Mouse (Mus musculus): ENCODE measurements around the gene Wfdc5. TPM values are rescaled to one million over a fixed set of nuclear protein-coding genes. Genes with fewer than 3 reads are reported as not detected.
"Not testable (repeated sequence)": the region's sequence is repeated elsewhere in the genome, so short reads cannot be mapped to it uniquely, and the experiment has no call there.

Gene Wfdc5
- not detected in 2 replicates for polyA plus RNA-seq (2015; fragmentation: Nextera tagmentation; extraction: Ambion mirVana)

DNA sequence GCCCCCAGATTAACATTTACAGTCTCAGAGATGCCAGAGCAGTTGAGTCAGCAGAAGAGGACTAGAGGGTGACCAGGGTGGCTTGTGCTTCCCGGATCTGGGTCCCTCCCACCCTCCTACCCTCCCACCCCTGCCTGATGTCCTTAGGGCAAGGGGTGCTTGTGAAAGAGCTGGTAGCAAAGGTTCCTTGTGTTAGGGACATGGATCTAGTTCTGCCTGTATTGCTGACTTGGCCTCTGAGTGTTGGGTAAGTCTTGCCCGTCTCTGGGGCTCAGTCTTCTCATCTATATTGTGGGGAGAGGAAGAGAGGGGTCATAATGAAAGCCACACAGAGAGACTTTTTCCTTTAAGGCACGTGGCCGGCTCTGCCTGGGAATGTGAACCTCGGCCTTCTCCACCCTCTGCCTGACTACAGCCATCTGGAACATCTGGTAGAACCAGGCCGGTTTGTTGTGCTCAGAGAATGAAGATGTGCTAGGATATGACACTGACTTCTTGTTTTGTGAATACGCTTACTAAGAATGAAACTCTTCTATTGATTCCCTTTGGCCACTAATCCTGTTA lies at the start of gene Wfdc5:
Gene Wfdc5 (minus strand): TSS at position 51 of the 564 bp plus-strand sequence.
- ATAC-seq (replicated peaks; ENCODE audit: insufficient number of reproducible peaks, insufficient read depth, low FRiP score, low read depth) = no peak
- H3K27ac ChIP-seq = no peak within 1 kb of the TSS
- H3K9me3 ChIP-seq (replicated peaks) = no peaks in the 10 kb centered on the region
- peaks cover 17% of the 10 kb centered on the region for H3K27me3 ChIP-seq
- 71% methylated on average over 7 of the region's 7 CpGs for WGBS
- H3K4me2 ChIP-seq = no peak within 1 kb of the TSS
- no peak within 1 kb of the TSS for H3K4me3 ChIP-seq
- H3K4me1 ChIP-seq (replicated peaks) = no peaks in the 10 kb centered on the region
- no peak within 1 kb of the TSS for H3K9ac ChIP-seq
- H3K36me3 ChIP-seq = no peaks in the 10 kb centered on the region

DNA sequence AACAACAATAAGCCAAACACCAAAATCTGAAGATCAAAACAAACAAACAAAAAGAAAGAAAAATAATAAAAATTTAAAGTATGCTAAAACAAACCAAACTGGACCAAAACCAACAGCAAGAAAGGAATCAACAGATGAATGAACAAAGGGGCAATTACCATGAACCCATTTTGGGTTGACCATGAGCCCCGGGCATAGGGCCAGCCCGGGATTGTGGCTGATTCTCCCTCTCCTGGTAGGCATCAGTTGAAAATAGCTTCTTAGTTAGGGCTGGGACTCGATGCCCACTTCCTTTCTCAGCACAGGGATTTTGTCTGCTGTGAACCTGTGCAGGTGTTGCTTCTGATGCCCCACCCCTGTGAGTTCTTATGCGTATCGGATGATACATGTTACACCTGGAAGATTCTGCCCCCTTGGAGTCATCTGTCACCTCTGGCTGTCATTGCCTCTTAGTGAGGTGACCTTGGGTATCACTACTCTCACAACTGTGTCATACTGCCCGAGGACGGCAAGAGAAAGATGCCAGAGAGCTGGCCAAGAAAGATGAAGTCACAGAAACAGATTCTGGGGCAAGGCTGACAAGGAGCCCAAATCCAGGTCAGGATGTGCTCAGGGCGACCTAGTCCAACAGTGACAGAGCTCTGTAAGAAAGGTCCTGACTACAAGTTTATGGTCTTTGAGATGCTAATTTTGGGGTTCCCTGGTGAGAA lies 46.0 kb upstream of the Wfdc5 start:
- Histone ChIP-seq H3K4me3 (no peak overlapping the region), H3K27ac (no peak overlapping the region), H3K4me2 (no peak overlapping the region), H3K36me3 (no peaks in the 10 kb centered on the region), H3K9ac (no peak overlapping the region), H3K9me3 (replicated peaks) (no peaks in the 10 kb centered on the region), H3K4me1 (replicated peaks) (no peaks in the 10 kb centered on the region), H3K27me3 (no peaks in the 10 kb centered on the region)
- ATAC-seq (replicated peaks; ENCODE audit: insufficient number of reproducible peaks, insufficient read depth, low FRiP score, low read depth) = no peak
- 74% methylated on average over 8 of the region's 8 CpGs for WGBS

- no peak within 1 kb of the TSS for H3K9ac ChIP-seq
- no peaks in the 10 kb centered on the region for H3K36me3 ChIP-seq
- 67% methylated on average over 11 of the region's 11 CpGs for WGBS
- H3K4me3 ChIP-seq = no peak within 1 kb of the TSS
- no peak for ATAC-seq (replicated peaks; ENCODE audit: insufficient number of reproducible peaks, insufficient read depth, low FRiP score, low read depth)
- H3K27ac ChIP-seq = no peak within 1 kb of the TSS
- no peaks in the 10 kb centered on the region for H3K27me3 ChIP-seq
- H3K9me3 ChIP-seq (replicated peaks) = no peaks in the 10 kb centered on the region
- H3K4me1 ChIP-seq (replicated peaks) = no peaks in the 10 kb centered on the region
- H3K4me2 ChIP-seq = no peak within 1 kb of the TSS
These were observed 39.0 kb upstream of the Wfdc5 start, which contains the start of gene Wfdc15b for GRCm38 (mm10) chr2:164221522-164221921. Gene Wfdc15b (minus strand): TSS chr2:164221660.

- H3K4me2 ChIP-seq = no peak overlapping the region
- H3K27me3 ChIP-seq = no peaks in the 10 kb centered on the region
- no peak overlapping the region for H3K4me3 ChIP-seq
- no peaks in the 10 kb centered on the region for H3K9me3 ChIP-seq (replicated peaks)
- no peaks in the 10 kb centered on the region for H3K4me1 ChIP-seq (replicated peaks)
- no peaks in the 10 kb centered on the region for H3K36me3 ChIP-seq
- no peak overlapping the region for H3K27ac ChIP-seq
- H3K9ac ChIP-seq = no peak overlapping the region
- ATAC-seq (replicated peaks; ENCODE audit: insufficient number of reproducible peaks, insufficient read depth, low FRiP score, low read depth) = no peak
- 74% methylated on average over 9 of the region's 9 CpGs for WGBS
These were observed 36.8 kb upstream of the Wfdc5 start for GRCm38 (mm10) chr2:164219295-164219694.

GRCm38 (mm10) chr2:164212711-164213110 lies 30.2 kb upstream of the Wfdc5 start:
- Histone ChIP-seq H3K27me3 (no peaks in the 10 kb centered on the region; the same call in 1 of the 2 replicates), H3K4me2 (no peak overlapping the region), H3K27ac (no peak overlapping the region), H3K9ac (no peak overlapping the region), H3K4me3 (no peak overlapping the region), H3K9me3 (replicated peaks) (no peaks in the 10 kb centered on the region), H3K4me1 (replicated peaks) (no peaks in the 10 kb centered on the region), H3K36me3 (no peaks in the 10 kb centered on the region)
- no peak for ATAC-seq (replicated peaks; ENCODE audit: insufficient number of reproducible peaks, insufficient read depth, low FRiP score, low read depth)
- WGBS = 83% methylated on average over 5 of the region's 5 CpGs

DNA sequence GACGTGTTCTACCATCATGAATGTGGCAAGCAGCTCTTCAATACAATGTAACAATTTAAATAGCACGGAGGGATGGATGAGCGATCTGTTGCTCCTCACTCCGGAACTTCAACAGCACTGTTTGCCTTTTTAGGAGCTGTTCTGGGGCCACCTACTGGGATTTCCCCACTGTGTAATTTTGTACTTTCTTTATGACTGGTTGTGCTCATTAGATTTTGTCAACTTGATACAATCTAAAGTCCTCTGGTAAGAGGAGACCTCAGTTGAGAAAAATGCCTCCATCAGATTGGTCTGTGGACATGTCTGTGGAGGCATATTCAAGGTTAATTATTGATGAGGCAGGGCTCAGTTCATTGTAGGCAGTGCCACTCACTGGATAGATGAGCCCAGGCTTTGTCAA lies 28.4 kb upstream of the Wfdc5 start:
- H3K27ac ChIP-seq = no peak overlapping the region
- H3K36me3 ChIP-seq = no peaks in the 10 kb centered on the region
- no peaks in the 10 kb centered on the region for H3K9me3 ChIP-seq (replicated peaks)
- no peak overlapping the region for H3K9ac ChIP-seq
- H3K4me2 ChIP-seq = no peak overlapping the region
- no peak overlapping the region for H3K4me3 ChIP-seq
- ATAC-seq (replicated peaks; ENCODE audit: insufficient number of reproducible peaks, insufficient read depth, low FRiP score, low read depth) = no peak
- no peaks in the 10 kb centered on the region for H3K4me1 ChIP-seq (replicated peaks)
- no peaks in the 10 kb centered on the region; the same call in 1 of the 2 replicates for H3K27me3 ChIP-seq
- 86% methylated on average over 4 of the region's 4 CpGs for WGBS

- Histone ChIP-seq H3K9ac (no peak overlapping the region), H3K36me3 (no peaks in the 10 kb centered on the region), H3K27me3 (no peaks in the 10 kb centered on the region), H3K9me3 (replicated peaks) (no peaks in the 10 kb centered on the region), H3K27ac (no peak overlapping the region), H3K4me2 (no peak overlapping the region), H3K4me1 (replicated peaks) (no peaks in the 10 kb centered on the region), H3K4me3 (no peak overlapping the region)
- ATAC-seq (replicated peaks; ENCODE audit: insufficient number of reproducible peaks, insufficient read depth, low FRiP score, low read depth) = no peak
- 61% methylated on average over 4 of the region's 4 CpGs for WGBS
These were observed 24.1 kb upstream of the Wfdc5 start for GRCm38 (mm10) chr2:164206676-164207075.

- ATAC-seq (replicated peaks; ENCODE audit: insufficient number of reproducible peaks, insufficient read depth, low FRiP score, low read depth); H3K4me2 ChIP-seq; H3K9ac ChIP-seq; H3K27me3 ChIP-seq; H3K4me3 ChIP-seq; H3K9me3 ChIP-seq (replicated peaks); H3K4me1 ChIP-seq (replicated peaks); H3K27ac ChIP-seq; H3K36me3 ChIP-seq: not testable (repeated sequence)
- 91% methylated on average over 10 of the region's 10 CpGs for WGBS
These were observed 23.5 kb upstream of the Wfdc5 start for GRCm38 (mm10) chr2:164206011-164206410.

GRCm38 (mm10) chr2:164199626-164200327 lies 17.2 kb upstream of the Wfdc5 start, which contains the start of gene Wfdc15a:
Gene Wfdc15a (minus strand): TSS chr2:164200130.
- Histone ChIP-seq H3K4me3 (no peak within 1 kb of the TSS), H3K9me3 (replicated peaks) (no peaks in the 10 kb centered on the region), H3K4me1 (replicated peaks) (no peaks in the 10 kb centered on the region), H3K27ac (no peak within 1 kb of the TSS), H3K4me2 (no peak within 1 kb of the TSS), H3K36me3 (no peaks in the 10 kb centered on the region), H3K27me3 (no peaks in the 10 kb centered on the region), H3K9ac (no peak within 1 kb of the TSS)
- 76% methylated on average over 20 of the region's 20 CpGs for WGBS
- no peak for ATAC-seq (replicated peaks; ENCODE audit: insufficient number of reproducible peaks, insufficient read depth, low FRiP score, low read depth)

- Histone ChIP-seq H3K27ac (no peak overlapping the region), H3K9ac (no peak overlapping the region), H3K36me3 (no peaks in the 10 kb centered on the region), H3K27me3 (no peaks in the 10 kb centered on the region), H3K4me2 (no peak overlapping the region), H3K9me3 (replicated peaks) (no peaks in the 10 kb centered on the region), H3K4me3 (no peak overlapping the region), H3K4me1 (replicated peaks) (no peaks in the 10 kb centered on the region)
- 79% methylated on average over 5 of the region's 5 CpGs for WGBS
- no peak for ATAC-seq (replicated peaks; ENCODE audit: insufficient number of reproducible peaks, insufficient read depth, low FRiP score, low read depth)
These were observed 14.1 kb upstream of the Wfdc5 start for GRCm38 (mm10) chr2:164196700-164196990.

DNA sequence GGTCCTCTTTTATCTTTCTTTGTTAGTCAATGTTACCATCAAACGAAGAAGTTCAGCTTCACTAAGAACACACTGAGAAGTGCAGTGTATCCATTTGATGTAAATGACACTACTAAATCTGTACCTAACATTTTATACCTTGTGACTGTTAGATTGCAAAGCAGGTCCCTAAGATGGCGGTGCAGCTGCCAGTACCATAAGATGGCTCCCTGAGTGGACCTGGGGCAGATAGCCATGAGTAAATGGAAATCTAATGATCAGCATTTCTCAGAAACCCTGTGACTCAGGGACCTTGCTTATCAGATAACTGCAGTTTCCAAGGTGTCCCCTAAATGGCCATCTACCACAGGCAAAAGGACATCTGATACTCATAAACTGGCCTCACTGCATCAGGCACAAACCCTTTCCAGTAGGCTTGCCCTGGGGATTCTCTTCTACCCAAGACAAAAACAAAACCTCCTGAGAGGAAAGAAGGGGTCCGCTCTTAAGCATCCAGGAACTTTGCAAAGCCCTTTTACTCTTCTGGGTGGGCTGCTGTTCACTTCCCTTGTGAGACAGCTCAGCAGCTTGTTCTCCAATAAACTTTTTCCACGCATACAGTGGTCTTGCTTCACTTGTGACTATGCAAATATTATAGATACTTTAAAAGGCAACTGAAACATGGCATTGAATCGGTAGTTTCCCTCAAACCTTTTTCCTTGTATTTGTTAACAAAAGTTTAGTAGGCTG lies 13.6 kb upstream of the Wfdc5 start:
- no peak for ATAC-seq (replicated peaks; ENCODE audit: insufficient number of reproducible peaks, insufficient read depth, low FRiP score, low read depth)
- Histone ChIP-seq H3K36me3 (no peaks in the 10 kb centered on the region), H3K4me3 (no peak overlapping the region), H3K4me1 (replicated peaks) (no peaks in the 10 kb centered on the region), H3K9me3 (replicated peaks) (no peaks in the 10 kb centered on the region), H3K27ac (no peak overlapping the region), H3K27me3 (no peaks in the 10 kb centered on the region), H3K9ac (no peak overlapping the region), H3K4me2 (no peak overlapping the region)
- 82% methylated on average over 5 of the region's 5 CpGs for WGBS
